Mouse (Mus musculus): Measurements from ENCODE around the gene Nlrp6.

Nlrp6 gene

DNA sequence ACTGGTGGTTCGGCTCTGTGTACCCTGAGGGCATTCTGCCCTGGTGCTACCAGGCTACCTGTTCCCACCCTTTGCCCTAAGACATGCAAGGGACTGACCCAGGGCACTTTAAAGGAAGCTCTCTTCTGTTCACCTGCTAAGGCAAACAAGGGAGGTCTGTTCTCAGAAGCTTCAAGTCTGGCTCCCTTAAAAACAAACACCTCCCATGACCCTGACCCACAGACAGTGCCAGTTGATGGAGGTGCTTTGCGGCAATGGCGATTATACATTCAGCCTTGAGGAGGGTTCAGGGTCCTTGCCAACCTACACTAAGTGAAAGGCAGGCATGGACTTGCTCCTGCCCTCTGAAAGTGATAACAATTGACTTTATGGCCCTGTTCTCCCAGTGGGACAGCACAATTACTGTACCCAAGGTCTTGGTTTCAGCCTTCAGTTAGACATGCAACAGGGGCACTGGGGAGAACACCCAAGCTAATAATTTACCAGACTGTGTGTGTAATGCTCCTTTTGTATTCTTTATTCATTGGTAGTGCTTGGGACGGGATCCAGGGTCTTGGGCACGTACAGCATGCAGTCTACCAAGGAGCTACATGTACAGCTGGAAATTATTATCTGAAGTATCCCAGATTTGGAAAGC is 7.7 kb upstream of the Nlrp6 start:
- DNase-seq (ENCODE audit: low read depth, low spot score): no peak

DNA sequence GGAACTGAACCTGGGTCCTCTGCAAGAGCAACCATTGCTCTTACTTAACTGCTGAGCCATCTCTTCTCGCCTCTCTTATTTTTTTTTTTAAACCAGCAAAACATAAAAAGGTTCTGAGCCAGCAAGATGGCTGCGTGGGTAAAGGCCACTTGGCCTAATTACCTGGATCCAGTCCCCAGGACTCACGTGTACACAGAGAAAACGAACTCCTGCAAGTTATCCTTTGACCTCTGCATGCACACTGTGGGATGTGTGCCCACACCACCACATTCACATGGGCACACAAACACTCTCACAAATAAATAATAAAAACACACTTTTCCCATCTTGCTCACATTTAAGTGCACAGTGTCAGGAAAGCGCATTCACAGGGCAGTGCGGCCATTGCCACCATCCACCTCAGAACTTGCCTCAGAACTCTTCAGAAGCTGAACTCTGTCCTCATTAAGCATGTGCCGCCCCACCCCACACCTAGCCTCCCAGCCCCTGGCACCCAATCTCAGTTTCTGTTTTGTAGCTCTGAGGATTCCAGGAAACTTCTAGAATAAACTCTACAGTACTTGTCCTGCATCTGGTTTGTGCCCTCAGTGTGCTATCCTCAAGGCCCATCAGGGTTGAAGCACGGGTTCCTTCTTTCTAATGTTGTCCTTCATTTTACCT is 6.5 kb upstream of the Nlrp6 start:
- no peak for DNase-seq (ENCODE audit: low read depth, low spot score)

DNA sequence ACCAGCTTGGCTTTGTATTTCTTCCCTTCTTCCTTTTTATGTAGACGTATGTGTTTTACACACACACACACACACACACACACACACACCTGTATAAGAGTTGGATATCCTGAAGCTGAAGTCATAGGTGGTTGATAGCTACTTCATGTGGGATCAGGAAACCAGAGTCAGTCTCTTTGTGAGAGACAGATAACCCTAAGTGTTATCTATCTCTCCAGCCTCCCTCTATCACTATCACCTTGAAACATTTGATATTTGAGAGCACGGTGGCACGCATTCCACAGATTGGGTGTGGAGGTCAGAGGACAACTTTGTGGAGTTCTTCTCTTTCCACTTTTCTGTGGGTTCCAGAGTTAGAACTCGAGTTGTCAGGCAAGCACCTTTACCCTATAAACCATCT is 791 bp upstream of the Nlrp6 start:
- DNase-seq (ENCODE audit: low read depth, low spot score): no peak

DNA sequence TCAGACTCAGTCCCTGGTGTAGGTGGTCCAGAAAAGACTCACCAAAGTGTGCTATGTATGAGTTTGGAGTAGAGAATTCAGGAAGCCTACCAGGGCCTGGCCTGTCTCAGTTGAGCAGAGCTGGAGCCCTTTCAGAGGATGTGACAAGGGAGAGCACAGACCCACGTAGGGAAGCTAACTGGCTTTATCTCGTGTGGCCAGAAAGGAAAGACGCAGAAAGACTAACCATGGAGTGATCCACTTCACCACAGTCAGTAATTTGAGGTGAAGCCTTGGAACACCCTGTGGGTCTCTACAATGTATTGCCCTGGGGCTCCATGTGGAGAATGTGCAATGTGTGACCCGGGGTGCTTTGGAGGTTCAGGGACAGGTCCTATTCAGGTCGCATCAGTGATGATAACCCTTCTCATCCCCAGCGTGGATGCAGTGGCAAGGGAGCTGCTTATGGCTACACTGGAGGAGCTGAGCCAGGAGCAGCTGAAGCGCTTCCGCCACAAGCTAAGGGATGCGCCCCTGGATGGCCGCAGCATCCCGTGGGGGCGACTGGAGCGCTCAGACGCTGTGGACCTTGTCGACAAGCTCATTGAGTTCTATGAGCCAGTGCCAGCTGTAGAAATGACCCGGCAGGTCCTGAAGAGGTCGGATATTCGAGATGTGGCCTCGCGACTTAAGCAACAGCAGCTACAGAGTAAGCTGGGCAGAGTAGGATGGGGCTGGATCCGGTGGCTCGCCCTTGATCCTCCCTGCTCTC is 698 bp downstream of the Nlrp6 start:
- DNase-seq (ENCODE audit: low read depth, low spot score): no peak

DNA sequence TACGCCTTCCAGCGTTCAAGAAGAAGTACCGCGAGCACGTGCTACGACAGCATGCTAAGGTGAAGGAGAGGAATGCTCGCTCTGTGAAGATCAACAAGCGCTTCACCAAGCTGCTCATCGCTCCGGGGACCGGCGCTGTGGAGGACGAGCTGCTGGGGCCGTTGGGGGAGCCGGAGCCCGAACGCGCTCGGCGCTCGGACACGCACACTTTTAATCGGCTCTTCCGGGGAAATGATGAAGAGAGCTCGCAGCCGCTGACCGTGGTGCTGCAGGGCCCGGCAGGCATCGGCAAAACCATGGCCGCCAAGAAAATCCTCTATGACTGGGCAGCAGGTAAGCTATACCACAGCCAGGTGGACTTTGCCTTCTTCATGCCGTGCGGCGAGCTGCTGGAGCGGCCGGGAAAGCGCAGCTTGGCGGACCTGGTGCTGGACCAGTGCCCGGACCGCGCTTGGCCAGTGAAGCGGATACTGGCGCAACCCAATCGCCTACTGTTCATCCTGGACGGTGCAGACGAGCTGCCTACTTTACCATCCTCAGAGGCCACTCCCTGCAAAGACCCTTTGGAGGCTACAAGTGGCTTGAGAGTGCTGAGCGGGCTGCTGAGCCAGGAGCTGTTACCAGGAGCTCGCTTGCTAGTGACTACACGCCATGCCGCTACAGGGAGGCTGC is 1.8 kb downstream of the Nlrp6 start:
- peak; percentile 66 for DNase-seq (ENCODE audit: low read depth, low spot score)

DNA sequence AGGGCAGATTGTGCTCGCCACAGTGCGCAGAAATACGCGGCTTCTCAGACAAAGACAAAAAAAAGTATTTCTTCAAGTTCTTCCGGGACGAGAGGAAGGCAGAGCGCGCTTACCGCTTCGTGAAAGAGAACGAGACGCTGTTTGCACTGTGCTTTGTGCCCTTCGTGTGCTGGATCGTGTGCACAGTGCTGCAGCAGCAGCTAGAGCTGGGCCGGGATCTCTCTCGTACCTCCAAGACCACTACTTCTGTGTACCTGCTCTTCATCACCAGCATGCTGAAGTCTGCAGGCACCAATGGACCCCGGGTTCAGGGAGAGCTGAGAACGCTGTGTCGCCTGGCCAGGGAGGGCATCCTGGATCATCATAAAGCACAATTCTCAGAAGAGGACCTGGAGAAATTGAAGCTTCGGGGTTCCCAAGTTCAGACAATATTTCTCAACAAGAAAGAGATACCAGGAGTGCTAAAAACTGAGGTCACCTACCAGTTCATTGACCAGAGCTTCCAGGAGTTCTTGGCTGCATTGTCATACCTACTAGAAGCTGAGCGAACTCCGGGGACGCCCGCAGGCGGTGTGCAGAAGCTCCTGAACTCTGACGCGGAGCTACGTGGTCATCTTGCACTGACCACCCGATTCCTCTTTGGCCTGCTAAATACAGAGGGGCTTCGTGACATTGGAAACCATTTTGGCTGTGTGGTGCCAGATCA is 2.5 kb downstream of the Nlrp6 start:
- no peak for DNase-seq (ENCODE audit: low read depth, low spot score)

DNA sequence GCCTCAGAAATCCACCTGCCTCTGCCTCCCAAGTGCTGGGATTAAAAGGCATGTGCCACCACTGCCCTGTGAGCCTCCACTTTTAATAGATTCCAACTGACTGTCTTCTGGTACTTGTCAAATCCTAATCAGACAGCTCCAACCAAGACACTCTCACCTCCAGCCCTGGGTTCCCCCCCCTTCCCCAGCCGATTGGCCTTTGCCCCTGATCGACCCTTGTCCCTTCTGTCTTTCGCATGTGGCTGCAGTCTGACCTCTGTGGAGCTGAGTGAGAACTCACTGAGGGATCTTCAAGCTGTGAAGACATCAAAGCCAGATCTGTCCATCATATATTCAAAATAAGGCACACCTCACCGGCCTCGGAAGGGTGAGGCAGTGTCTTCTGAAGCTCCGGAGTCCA is 6.5 kb downstream of the Nlrp6 start:
- no peak for DNase-seq (ENCODE audit: low read depth, low spot score)

DNA sequence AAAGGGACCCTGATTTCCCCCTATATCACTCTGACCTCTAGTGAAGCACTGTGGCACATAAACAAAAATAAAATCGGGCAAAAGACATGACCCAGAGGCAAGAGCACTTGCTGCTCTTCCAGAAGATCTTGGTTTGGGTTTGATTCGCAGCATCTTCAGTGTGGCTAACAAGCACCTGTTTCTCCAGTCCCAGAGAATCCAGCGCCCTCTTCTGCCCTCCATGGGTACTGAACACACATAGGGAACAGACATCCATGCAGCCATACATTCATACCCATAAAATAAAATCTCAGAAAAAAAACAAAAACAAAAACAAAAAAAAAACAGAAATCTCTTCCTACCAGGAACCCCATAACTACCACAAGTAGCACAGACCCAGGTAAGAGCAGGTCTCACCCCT is 17.7 kb downstream of the Nlrp6 start:
- DNase-seq (ENCODE audit: low read depth, low spot score): peak; percentile 84

DNA sequence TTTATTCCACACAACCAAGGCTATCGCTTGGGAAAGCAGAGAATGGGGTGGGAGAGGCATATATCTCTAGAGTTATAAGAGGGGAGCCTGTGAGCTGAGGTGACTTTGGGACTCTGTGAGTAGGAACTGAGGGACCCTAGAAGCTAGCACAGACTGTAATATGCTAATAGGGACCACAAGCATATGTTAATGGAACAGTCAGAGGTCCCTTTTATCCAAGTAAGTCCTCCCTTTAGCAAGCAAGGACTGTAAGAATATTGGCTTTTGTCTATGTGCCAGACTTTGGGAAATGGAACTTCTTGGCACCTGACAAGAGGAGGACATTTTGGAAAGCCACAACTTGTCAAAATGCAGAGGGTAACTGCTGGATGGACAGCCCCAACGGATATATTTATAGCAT is 18.2 kb downstream of the Nlrp6 start:
- peak; percentile 75 for DNase-seq (ENCODE audit: low read depth, low spot score)

DNA sequence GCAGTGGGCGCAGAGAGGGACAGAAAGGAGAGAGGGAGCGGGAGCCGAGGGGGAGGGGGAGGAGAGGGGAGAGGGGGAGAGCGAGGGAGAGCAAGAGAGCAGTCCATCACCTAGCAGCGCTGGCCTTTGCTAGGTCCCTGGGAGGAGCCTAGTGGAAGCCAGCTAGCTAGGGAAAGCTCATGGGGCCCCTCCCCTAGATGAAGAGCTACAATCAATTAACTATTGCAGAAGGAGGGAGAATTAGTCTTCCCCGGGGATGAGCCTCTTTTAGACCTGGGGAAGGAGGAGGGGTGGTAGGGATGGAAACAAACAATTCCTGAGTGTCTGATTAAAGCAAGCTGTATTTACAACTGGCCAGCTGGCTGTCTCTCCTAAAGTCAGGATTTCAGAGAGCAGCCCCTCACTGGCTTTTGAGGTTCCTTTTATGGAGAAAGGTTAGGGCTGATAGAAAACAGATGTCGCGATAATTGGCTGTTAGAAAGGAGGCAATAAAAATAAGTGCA is 19.0 kb downstream of the Nlrp6 start:
- no peak for DNase-seq (ENCODE audit: low read depth, low spot score)

DNA sequence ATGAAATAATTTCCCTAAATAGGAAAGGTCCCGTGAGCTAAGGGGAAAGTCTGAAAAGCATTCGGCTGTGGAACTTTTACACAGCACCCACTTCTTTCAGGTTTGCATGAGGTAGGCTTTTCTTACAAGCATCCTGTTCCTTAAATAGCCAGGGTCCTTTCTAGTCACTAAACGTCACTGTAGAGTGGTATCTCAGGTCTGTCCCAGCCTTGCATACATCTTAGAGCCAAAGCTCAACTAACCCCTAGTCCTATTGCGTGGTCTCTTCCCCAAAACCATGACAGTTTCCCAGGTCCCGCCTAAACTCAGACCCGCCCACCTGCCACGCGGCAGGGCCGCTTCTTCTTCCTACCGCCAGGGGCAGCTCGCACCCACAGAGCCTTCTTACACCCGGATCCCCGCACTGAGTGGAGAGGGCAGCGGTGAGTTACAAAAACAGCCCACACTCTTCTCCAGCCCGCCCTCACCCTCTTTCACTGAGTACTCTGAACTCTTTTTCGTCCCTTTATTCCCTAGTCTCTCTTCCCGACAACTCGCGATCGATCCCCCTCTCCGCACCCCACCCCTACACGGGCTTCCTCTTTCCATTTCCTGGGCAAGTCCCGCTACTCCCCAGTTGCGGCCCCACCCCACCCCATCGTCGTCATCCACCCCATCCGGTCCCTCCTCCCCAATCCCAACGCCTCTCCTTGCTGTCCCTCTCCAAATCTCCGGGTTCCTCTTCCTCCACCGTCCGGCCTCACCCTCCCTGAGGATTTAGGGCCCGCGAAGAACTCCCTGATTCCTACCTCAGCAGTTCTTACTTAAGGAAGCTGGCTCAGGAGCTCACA is 20.7 kb downstream of the Nlrp6 start, which contains the start of gene Pgghg:
Gene Pgghg, plus strand, starts transcription at position 170 of the 830 bp plus-strand sequence.
- peak; percentile 92 for DNase-seq (ENCODE audit: low read depth, low spot score)

DNA sequence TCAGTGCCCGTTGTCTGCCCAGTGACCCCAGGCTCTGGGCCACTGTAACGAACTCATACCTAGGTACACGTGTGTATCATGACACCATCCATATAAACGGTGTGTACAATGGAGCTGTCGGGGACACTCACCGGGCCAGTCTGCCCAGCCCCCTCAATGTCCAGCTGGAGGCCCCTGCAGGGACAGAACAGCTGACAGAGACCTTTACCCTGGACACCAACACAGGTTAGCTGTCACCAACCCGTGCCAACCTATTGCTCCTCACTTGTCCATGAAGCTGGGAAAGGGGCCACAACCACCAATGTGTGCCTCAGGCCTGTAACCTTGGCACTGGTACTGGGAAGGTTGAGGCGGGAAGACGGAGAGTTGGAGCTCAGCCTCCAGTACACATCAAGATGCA is 21.6 kb downstream of the Nlrp6 start:
- no peak for DNase-seq (ENCODE audit: low read depth, low spot score)

DNA sequence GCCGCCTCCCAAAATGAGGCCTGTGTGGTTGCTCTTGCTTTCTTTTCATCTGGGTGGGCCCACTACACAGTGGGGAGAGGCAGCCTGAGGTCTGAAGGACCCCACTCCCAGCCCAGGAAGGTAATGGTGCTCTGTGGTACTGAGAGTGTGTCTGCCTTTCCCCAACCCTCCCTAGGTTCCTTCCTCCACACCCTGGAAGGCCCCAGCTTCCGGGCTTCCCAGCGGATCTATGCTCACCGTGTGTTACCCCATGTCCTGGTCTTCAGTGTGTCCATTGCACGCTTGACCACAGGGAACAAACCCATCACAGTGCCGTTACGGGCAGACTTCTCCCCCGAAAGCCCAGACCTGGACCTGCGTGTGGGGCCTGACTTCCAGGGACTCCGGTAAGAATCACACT is 22.1 kb downstream of the Nlrp6 start:
- no peak for DNase-seq (ENCODE audit: low read depth, low spot score)

DNA sequence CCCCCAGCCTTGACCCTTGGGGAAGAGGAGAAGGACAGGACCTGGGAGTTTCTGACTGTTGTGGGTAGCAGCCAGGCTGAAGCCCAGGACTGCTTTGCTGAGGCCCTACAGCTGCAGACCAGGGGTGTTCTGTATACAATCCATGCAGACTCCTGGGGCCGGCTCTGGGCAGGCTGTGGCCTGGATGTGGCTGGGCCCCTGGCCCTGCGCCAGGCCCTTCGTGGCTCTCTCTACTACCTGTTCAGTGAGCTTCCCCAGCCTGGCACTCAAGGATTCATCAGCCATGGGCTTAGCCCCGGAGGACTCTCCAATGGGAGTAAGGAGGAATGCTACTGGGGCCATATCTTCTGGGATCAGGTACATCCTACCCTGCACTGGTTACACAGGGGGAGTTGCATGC is 22.7 kb downstream of the Nlrp6 start:
- DNase-seq (ENCODE audit: low read depth, low spot score): no peak

DNA sequence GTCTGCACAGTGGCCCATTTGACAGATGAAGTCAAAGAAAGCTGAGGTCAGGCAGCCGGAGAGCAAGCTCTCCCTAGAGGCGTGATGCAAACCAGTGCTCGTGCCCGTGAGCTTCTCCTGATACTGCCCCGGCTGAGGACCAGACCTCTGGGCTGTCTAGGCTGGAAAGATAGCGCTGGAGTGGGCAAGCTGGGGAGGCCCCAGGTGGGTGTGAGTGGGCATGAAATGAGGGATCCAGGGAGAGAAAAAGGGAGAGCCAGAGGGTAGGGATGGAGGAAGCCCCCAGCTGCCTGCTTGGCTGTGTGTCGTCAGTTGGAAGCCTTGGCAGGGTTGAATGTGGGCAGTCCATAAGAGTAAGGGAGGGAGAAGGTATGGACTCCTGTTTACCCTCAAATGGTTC is 23.5 kb downstream of the Nlrp6 start:
- no peak for DNase-seq (ENCODE audit: low read depth, low spot score)

DNA sequence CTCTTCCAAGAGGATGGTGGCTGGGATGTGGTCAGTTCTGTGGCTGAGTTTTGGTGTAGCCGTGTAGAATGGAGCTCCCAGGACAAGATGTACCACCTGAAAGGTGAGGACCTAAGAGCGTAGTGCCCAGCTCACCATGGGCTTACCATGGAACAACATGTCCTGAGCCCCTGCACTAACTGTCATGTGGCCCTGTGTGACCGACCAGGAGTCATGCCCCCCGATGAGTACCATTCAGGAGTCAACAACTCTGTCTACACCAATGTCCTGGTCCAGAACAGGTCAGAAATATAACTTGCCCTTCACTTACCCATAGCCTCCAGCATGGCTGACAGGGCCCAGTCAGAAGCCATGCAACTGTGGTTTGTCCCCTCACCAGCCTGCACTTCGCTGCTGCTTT is 24.5 kb downstream of the Nlrp6 start:
- DNase-seq (ENCODE audit: low read depth, low spot score): no peak

DNA sequence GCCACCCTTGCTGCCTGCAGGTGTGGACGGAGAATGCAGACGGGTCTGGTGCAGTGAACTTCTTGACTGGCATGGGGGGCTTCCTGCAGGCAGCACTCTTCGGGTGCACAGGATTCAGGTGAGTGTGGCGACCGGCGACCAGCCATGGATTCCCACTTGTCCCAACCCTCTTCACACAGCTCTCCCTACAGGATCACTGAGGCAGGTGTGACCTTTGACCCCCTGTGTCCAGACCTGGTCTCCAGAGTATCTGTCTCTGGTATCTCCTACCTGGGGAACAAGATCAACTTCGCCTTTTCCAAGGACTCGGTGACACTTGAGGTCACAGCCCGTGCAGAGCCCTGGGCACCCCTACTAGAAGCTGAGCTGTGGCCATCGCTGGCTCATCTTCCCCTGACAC is 25.6 kb downstream of the Nlrp6 start:
- no peak for DNase-seq (ENCODE audit: low read depth, low spot score)

DNA sequence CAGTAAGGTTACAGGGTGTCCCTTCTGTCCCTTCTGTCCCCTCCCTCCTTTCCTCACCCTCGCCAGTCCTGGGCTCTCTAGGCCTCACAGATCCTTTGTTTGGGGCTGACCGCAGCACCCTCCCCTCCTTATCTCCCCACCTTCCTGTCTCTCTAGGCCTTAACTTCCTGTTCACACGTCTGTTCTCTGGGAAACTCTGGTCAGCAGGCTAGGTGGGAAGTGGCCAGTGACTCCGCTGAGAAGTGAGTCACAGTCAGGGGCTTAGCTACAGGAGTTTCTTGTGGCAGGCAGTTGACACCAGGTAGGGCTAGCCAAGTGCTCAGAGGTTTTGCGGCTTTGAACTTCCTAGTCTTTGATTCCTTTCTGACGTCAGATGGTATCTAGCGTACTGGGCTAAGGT is 26.3 kb downstream of the Nlrp6 start:
- no peak for DNase-seq (ENCODE audit: low read depth, low spot score)

DNA sequence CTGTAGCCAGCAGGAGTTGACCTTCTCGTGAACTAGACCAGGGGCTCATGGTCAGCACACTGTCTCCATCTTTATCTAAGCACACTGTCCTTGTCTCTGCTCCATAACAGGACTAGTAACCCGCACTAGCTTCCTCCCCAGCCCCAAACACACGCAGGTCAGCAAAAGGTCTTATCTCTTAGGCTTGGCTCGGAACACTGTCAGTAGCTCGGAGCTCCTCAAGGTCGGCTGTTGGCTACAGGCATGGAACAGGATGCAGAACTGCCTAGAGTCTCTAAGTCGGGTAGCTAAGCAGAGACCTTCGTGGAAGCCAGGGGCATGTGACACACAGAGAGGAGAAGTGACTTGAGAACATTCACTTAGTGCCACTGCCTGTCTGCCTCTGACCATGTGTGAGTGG is 27.5 kb downstream of the Nlrp6 start:
- DNase-seq (ENCODE audit: low read depth, low spot score): no peak

DNA sequence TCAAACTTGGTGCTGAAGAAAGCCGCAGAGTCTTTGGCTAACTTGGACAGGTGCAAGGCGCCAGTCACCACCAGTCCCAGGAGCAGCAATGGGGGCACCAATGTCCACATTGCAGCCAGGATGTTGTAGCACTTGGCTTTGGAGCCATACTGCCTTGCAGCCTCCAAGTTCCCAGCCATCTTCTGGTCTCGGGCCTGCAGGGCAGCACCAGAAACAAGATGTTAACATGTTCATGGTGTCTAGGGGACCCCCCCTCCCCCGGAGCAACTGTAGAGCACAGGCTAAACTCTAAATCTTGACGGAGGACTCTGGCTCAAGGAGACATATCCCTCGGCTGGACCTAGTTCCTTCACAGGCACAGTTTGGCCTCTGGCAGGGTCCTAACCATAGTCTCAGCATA is 28.6 kb downstream of the Nlrp6 start:
- DNase-seq (ENCODE audit: low read depth, low spot score): no peak

Data from R1 (cell line).